32 mouse cellular contexts compared by ENCODE assay signal in the genomic region with DNA sequence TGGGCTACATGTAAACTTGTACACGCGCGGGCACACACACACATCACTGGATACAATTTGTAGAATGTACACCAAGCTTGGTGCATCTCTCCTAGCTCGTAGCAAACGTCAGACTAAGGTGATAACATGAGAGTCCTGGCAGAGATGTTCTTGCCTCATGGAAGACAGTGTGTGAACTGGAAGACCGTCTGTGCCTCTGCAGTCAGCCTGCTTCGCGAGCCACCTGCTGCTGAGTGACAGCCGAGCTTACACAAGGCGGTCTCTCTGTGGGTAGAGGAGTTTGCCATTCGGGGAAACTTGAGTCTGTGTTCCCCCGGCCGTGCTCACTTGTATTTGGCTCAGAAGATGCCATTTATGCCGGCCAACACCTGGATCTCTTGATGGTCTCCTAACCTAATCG. TPM values are rescaled to one million over a fixed set of nuclear protein-coding genes. Genes with fewer than 3 reads are reported as not detected.
A peak's percentile ranks its signal among the peaks of the same experiment; 100 is the strongest.
DNase-seq lines count a peak whose midpoint lies in the region; ATAC-seq and TF ChIP-seq lines count a peak whose summit lies in the region.
"Had no signal": no experiment of that assay in that cellular context is flagged by ENCODE, and none has a peak within 500 bp of the region (broad histone marks: within the 10 kb centered on the region; RNA-seq: fewer than 3 reads in every experiment).

No protein-coding gene starts in this region.

- TF ChIP-seq CTCF in brain, embryonic 14.5 days (IDR thresholded peaks at IDR 0.05; ENCODE audit: borderline replicate concordance, extremely low read depth, insufficient read depth, insufficient read length), result no peak

- H3K9ac ChIP-seq in intestine, embryonic 14.5 days (ENCODE audit: low read length), result no peak overlapping the region
- H3K9ac ChIP-seq in intestine, embryonic 16.5 days (ENCODE audit: low read depth, low read length), result no peak overlapping the region
- H3K9ac ChIP-seq: heart, embryonic 13.5 days; limb, embryonic 12.5 days; liver, postnatal 0 days; midbrain, embryonic 12.5 days had no signal

- WGBS in intestine, embryonic 14.5 days, result 83% methylated on average over 15 of the region's 15 CpGs
- 83% methylated on average over 15 of the region's 15 CpGs for WGBS in intestine, embryonic 16.5 days

- H3K27me3 ChIP-seq in intestine, embryonic 14.5 days (replicated peaks; ENCODE audit: control insufficient read depth, insufficient read depth, low read length), result no peaks in the 10 kb centered on the region
- H3K27me3 ChIP-seq in intestine, embryonic 16.5 days (replicated peaks; ENCODE audit: control insufficient read depth, insufficient read depth, low read length), result no peaks in the 10 kb centered on the region
- H3K27me3 ChIP-seq in megakaryocyte, embryonic 14.5 days (replicated peaks), result peaks cover 81% of the 10 kb centered on the region
- H3K27me3 ChIP-seq: midbrain, embryonic 12.5 days had no signal

- no peak overlapping the region for H3K4me2 ChIP-seq in intestine, embryonic 14.5 days (ENCODE audit: low read length)
- no peak overlapping the region for H3K4me2 ChIP-seq in intestine, embryonic 16.5 days (ENCODE audit: low read depth, low read length)
- H3K4me2 ChIP-seq: limb, embryonic 12.5 days; midbrain, embryonic 12.5 days had no signal

- ATAC-seq in intestine, embryonic 14.5 days (replicated peaks; ENCODE audit: low FRiP score, low TSS enrichment, low read depth), result no peak
- no peak for ATAC-seq in intestine, embryonic 16.5 days
- ATAC-seq in megakaryocyte, adult 5-6 weeks (ENCODE audit: poor library complexity, severe bottlenecking), result no peak
- ATAC-seq: liver, postnatal 0 days had no signal

- TF ChIP-seq POLR2A in brain, embryonic 14.5 days (IDR thresholded peaks at IDR 0.05; ENCODE audit: borderline replicate concordance, extremely low read depth, insufficient read depth, insufficient read length, poor library complexity, severe bottlenecking), result no peak

- H3K4me1 ChIP-seq in intestine, embryonic 14.5 days (replicated peaks; ENCODE audit: control insufficient read depth, insufficient read depth, low read length), result peaks cover 7% of the 10 kb centered on the region; the same call in 1 of the 2 replicates
- H3K4me1 ChIP-seq in intestine, embryonic 16.5 days (ENCODE audit: control insufficient read depth, insufficient read depth, low read length), result 0 out of 2 replicates have a peak, but pooled peaks cover 2% of the 10 kb centered on the region
- H3K4me1 ChIP-seq in megakaryocyte, embryonic 14.5 days, result peaks cover 40% of the 10 kb centered on the region
- H3K4me1 ChIP-seq: limb, embryonic 12.5 days; midbrain, embryonic 12.5 days had no signal

- no peaks in the 10 kb centered on the region for H3K36me3 ChIP-seq in intestine, embryonic 14.5 days (ENCODE audit: control insufficient read depth, insufficient read depth, low read length)
- no peaks in the 10 kb centered on the region for H3K36me3 ChIP-seq in intestine, embryonic 16.5 days (ENCODE audit: control insufficient read depth, insufficient read depth, low read length)
- H3K36me3 ChIP-seq in megakaryocyte, embryonic 14.5 days (replicated peaks; ENCODE audit: low read length), result no peaks in the 10 kb centered on the region
- H3K36me3 ChIP-seq: heart, embryonic 13.5 days; limb, embryonic 12.5 days; midbrain, embryonic 12.5 days had no signal

- no peak overlapping the region for H3K27ac ChIP-seq in intestine, embryonic 14.5 days (ENCODE audit: low read depth)
- no peak overlapping the region for H3K27ac ChIP-seq in intestine, embryonic 16.5 days (ENCODE audit: low read length)
- H3K27ac ChIP-seq: heart, adult 2 months; heart, embryonic 13.5 days; hindbrain, postnatal 0 days; kidney, postnatal 0 days; limb, embryonic 12.5 days; macrophage; midbrain, embryonic 12.5 days had no signal

- no peaks in the 10 kb centered on the region for H3K9me3 ChIP-seq in intestine, embryonic 14.5 days (ENCODE audit: control insufficient read depth, low read length)
- no peaks in the 10 kb centered on the region for H3K9me3 ChIP-seq in intestine, embryonic 16.5 days (ENCODE audit: control insufficient read depth, low read length)
- peaks cover 21% of the 10 kb centered on the region for H3K9me3 ChIP-seq in megakaryocyte, embryonic 14.5 days
- H3K9me3 ChIP-seq: heart, embryonic 13.5 days; limb, embryonic 12.5 days; midbrain, embryonic 12.5 days had no signal

- no peak overlapping the region for H3K4me3 ChIP-seq in intestine, embryonic 14.5 days (ENCODE audit: low read depth, low read length)
- H3K4me3 ChIP-seq in intestine, embryonic 16.5 days (ENCODE audit: low read length), result no peak overlapping the region
- peak overlapping the region; percentile 4 for H3K4me3 ChIP-seq in megakaryocyte, embryonic 14.5 days (replicated peaks)
- H3K4me3 ChIP-seq: heart, adult 2 months; heart, embryonic 13.5 days; limb, embryonic 12.5 days; midbrain, embryonic 12.5 days had no signal

- peak; percentile 17 to 24 for DNase-seq in cerebellum, adult 18-20 months
- no peak for DNase-seq in cerebellum, adult 11-12 months
- DNase-seq in intestine, embryonic 14.5 days (ENCODE audit: low spot score), result peak; percentile 42
- DNase-seq in brain, embryonic 14.5 days (ENCODE audit: low read depth), result peak; percentile 67
- DNase-seq in kidney, adult 8-10 months, result no peak
- DNase-seq: adrenal gland, postnatal 10 days; gastrocnemius, postnatal 36 days; heart, adult 2 months; heart, postnatal 14 days; kidney, adult 11 months; liver, postnatal 0 days had no signal

RNA-seq across cellular contexts. Expression of a gene that starts 4.8 kb away (rescaled TPM):
- polyA plus RNA-seq in intestine, embryonic 14.5 days (2014; fragmentation: Nextera tagmentation; extraction: Ambion mirVana), result 0.19 and 0.42 TPM in 2 replicates
- polyA plus RNA-seq in intestine, embryonic 16.5 days (2015; fragmentation: Nextera tagmentation; extraction: Ambion mirVana), result 0.15 and 0.23 TPM in 2 replicates
- polyA plus RNA-seq in megakaryocyte, embryonic 14.5 days (2012; ENCODE audit: insufficient read depth, low replicate concordance), result not detected in 2 replicates
- total RNA-seq in megakaryocyte, adult 5-6 weeks (2015), result not detected in 2 replicates
- total RNA-seq in megakaryocyte, adult 5-6 weeks (2017), result not detected in 2 replicates
- polyA plus RNA-seq in brain, embryonic 14.5 days (2012; rRNA removed), result 0.61 and 0.94 TPM in 2 replicates
- total RNA-seq: monocyte, adult 5-6 weeks had no signal
- polyA plus RNA-seq: limb, embryonic 12.5 days; liver, postnatal 0 days; lung, postnatal 0 days; midbrain, embryonic 12.5 days; neural tube, embryonic 11.5 days had no signal

RNA-seq across cellular contexts. Expression of a gene that starts 15.3 kb away (rescaled TPM):
- not detected in 2 replicates for polyA plus RNA-seq in intestine, embryonic 14.5 days (2014; fragmentation: Nextera tagmentation; extraction: Ambion mirVana)
- not detected in 2 replicates for polyA plus RNA-seq in intestine, embryonic 16.5 days (2015; fragmentation: Nextera tagmentation; extraction: Ambion mirVana)
- polyA plus RNA-seq in megakaryocyte, embryonic 14.5 days (2012; ENCODE audit: insufficient read depth, low replicate concordance), result not detected in 2 replicates
- total RNA-seq in megakaryocyte, adult 5-6 weeks (2015), result not detected in 2 replicates
- total RNA-seq in megakaryocyte, adult 5-6 weeks (2017), result not detected in 2 replicates
- not detected in 2 replicates for polyA plus RNA-seq in brain, embryonic 14.5 days (2012; rRNA removed)
- total RNA-seq: adrenal gland, postnatal 10 days; gastrocnemius, adult 18-20 months; gastrocnemius, postnatal 36 days; heart, adult 2 months; heart, postnatal 14 days; hindbrain, postnatal 0 days; monocyte, adult 5-6 weeks had no signal
- polyA plus RNA-seq: embryonic facial prominence, embryonic 14.5 days; forebrain, embryonic 16.5 days; heart, adult 2 months; heart, embryonic 13.5 days; hindbrain, embryonic 11.5 days; hindbrain, postnatal 0 days; kidney, postnatal 0 days; large intestine, adult 2 months; limb, embryonic 12.5 days; liver, embryonic 11.5 days; liver, postnatal 0 days; lung, postnatal 0 days; macrophage; midbrain, embryonic 12.5 days; neural tube, embryonic 11.5 days; small intestine, adult 2 months; stomach, embryonic 16.5 days; thymus, postnatal 0 days had no signal

RNA-seq across cellular contexts. Expression of a gene that starts 19.3 kb away (rescaled TPM):
- not detected in 2 replicates for polyA plus RNA-seq in intestine, embryonic 14.5 days (2014; fragmentation: Nextera tagmentation; extraction: Ambion mirVana)
- 0.18 TPM in 1 of 2 replicates, not detected in the other for polyA plus RNA-seq in intestine, embryonic 16.5 days (2015; fragmentation: Nextera tagmentation; extraction: Ambion mirVana)
- polyA plus RNA-seq in megakaryocyte, embryonic 14.5 days (2012; ENCODE audit: insufficient read depth, low replicate concordance), result 0.82 TPM in 1 of 2 replicates, not detected in the other
- total RNA-seq in megakaryocyte, adult 5-6 weeks (2015), result not detected in 2 replicates
- total RNA-seq in megakaryocyte, adult 5-6 weeks (2017), result not detected in 2 replicates
- not detected in 2 replicates for polyA plus RNA-seq in brain, embryonic 14.5 days (2012; rRNA removed)
- total RNA-seq: gastrocnemius, adult 18-20 months; gastrocnemius, postnatal 36 days; hindbrain, postnatal 0 days; monocyte, adult 5-6 weeks had no signal
- polyA plus RNA-seq: forebrain, embryonic 16.5 days; heart, embryonic 13.5 days; hindbrain, embryonic 11.5 days; hindbrain, postnatal 0 days; kidney, postnatal 0 days; limb, embryonic 12.5 days; liver, embryonic 11.5 days; liver, postnatal 0 days; lung, postnatal 0 days; midbrain, embryonic 12.5 days; neural tube, embryonic 11.5 days; stomach, embryonic 16.5 days had no signal

RNA-seq across cellular contexts. Expression of a gene that starts 55.3 kb away (rescaled TPM):
- 3.0 and 4.7 TPM in 2 replicates for polyA plus RNA-seq in intestine, embryonic 14.5 days (2014; fragmentation: Nextera tagmentation; extraction: Ambion mirVana)
- polyA plus RNA-seq in intestine, embryonic 16.5 days (2015; fragmentation: Nextera tagmentation; extraction: Ambion mirVana), result 4.4 and 4.6 TPM in 2 replicates
- polyA plus RNA-seq in megakaryocyte, embryonic 14.5 days (2012; ENCODE audit: insufficient read depth, low replicate concordance), result 1.4 and 1.7 TPM in 2 replicates
- 3.3 TPM in 2 replicates for total RNA-seq in megakaryocyte, adult 5-6 weeks (2015)
- total RNA-seq in megakaryocyte, adult 5-6 weeks (2017), result 9.5 TPM in 2 replicates
- polyA plus RNA-seq in brain, embryonic 14.5 days (2012; rRNA removed), result 7.0 and 9.8 TPM in 2 replicates

Comparison
In these comparisons a context has a peak if more than half of its experiments do, and no peak if none do; other contexts are left out.
1. DNase-seq: peak in cerebellum, adult 18-20 months (2 of 2), intestine, embryonic 14.5 days (single experiment) and brain, embryonic 14.5 days (single experiment); none in cerebellum, adult 11-12 months (single experiment) and kidney, adult 8-10 months (0 of 2).